Mouse (Mus musculus): ENCODE measurements around the gene Atg4c. TPM values are rescaled to one million over a fixed set of nuclear protein-coding genes. Genes with fewer than 3 reads are reported as not detected.

Atg4c gene
- total and polyA plus RNA-seq, 3 experiments, result 1.2 to 2.3 TPM; not detected in 1

DNA sequence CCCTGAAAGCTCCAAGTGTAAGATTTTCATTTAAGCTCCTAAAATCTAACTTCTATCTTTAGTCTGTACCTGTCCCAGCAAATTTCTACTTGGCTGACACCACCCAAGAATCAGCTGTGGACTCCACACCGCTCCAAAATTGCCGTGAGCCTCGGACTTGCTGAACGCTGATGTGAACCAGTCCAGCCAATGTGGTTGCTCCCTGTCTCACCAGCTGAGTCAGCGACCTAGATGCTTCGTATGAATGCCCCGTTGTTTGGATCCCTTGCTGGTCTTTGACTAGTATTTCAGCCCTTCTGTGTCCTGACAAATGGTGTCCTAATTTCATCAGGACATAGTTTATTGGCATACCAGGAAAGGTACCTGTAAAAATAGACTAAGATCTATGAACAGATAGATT lies 19.5 kb upstream of the Atg4c start:
- H3K4me1 ChIP-seq (ENCODE audit: control insufficient read depth in 1 of 2, insufficient read depth in 2 of 2, low read length in 2 of 2), result no peaks in the 10 kb centered on the region
- no peaks in the 10 kb centered on the region for H3K9me3 ChIP-seq (replicated peaks; ENCODE audit: insufficient read depth, low read length)
- DNase-seq (ENCODE audit: low read depth, low spot score), result no peak
- TF ChIP-seq ELF1 (IDR thresholded peaks at IDR 0.05; ENCODE audit: low read depth, low read length) (no peak), USF1 (IDR thresholded peaks at IDR 0.05; ENCODE audit: low read depth, low read length) (no peak), HCFC1 (IDR thresholded peaks at IDR 0.05; ENCODE audit: low read depth, low read length) (no peak), NELFE (IDR thresholded peaks at IDR 0.05; ENCODE audit: low read depth, low read length) (no peak), MYB (IDR thresholded peaks at IDR 0.05; ENCODE audit: low read depth, low read length) (no peak), UBTF (IDR thresholded peaks at IDR 0.05; ENCODE audit: borderline replicate concordance, insufficient read depth, low read depth, low read length) (no peak)
- no peaks in the 10 kb centered on the region for H3K36me3 ChIP-seq (ENCODE audit: control insufficient read depth in 1 of 2, insufficient read depth in 2 of 2, low read length in 2 of 2)
- no peak overlapping the region for H3K9ac ChIP-seq (ENCODE audit: control insufficient read depth, low read depth, low read length, poor library complexity, severe bottlenecking)
- peaks cover 1 to 4% of the 10 kb centered on the region in 2 experiments for H3K27me3 ChIP-seq (ENCODE audit: control insufficient read depth in 1 of 2, insufficient read depth in 2 of 2, low read length in 2 of 2)
- H3K79me2 ChIP-seq (ENCODE audit: control insufficient read depth, insufficient read depth, low read length, poor library complexity), result no peaks in the 10 kb centered on the region
- H3K4me3 ChIP-seq (ENCODE audit: control insufficient read depth in 1 of 2, insufficient read depth in 1 of 2, low read depth in 2 of 2, low read length in 2 of 2), result no peak overlapping the region
- H3K27ac ChIP-seq (ENCODE audit: control insufficient read depth, low read depth, low read length), result no peak overlapping the region

GRCm38 (mm10) chr4:99176841-99177240 lies 16.9 kb upstream of the Atg4c start:
- TF ChIP-seq NELFE (IDR thresholded peaks at IDR 0.05; ENCODE audit: low read depth, low read length) (no peak), ELF1 (IDR thresholded peaks at IDR 0.05; ENCODE audit: low read depth, low read length) (no peak), MAFK (IDR thresholded peaks at IDR 0.05; ENCODE audit: borderline replicate concordance, low read depth, low read length) (no peak), ETS1 (IDR thresholded peaks at IDR 0.05; ENCODE audit: low read depth, low read length) (no peak), CTCF (IDR thresholded peaks at IDR 0.05 in 2 of 3, conservative IDR thresholded peaks at IDR 0.05 in 1 of 3; ENCODE audit: control insufficient read depth in 1 of 3, insufficient read depth in 1 of 3, low read depth in 2 of 3, low read length in 3 of 3, poor library complexity in 1 of 3, severe bottlenecking in 1 of 3) (no peak), ZNF384 (IDR thresholded peaks at IDR 0.05; ENCODE audit: low read depth, low read length) (no peak)
- no peak overlapping the region for H3K4me3 ChIP-seq (ENCODE audit: control insufficient read depth in 1 of 2, insufficient read depth in 1 of 2, low read depth in 2 of 2, low read length in 2 of 2)
- H3K79me2 ChIP-seq (ENCODE audit: control insufficient read depth, insufficient read depth, low read length, poor library complexity), result no peaks in the 10 kb centered on the region
- no peak overlapping the region for H3K27ac ChIP-seq (ENCODE audit: control insufficient read depth, low read depth, low read length)
- H3K9me3 ChIP-seq (replicated peaks; ENCODE audit: insufficient read depth, low read length), result no peaks in the 10 kb centered on the region
- H3K36me3 ChIP-seq (ENCODE audit: control insufficient read depth in 1 of 2, insufficient read depth in 2 of 2, low read length in 2 of 2), result no peaks in the 10 kb centered on the region
- no peak for DNase-seq (ENCODE audit: low read depth, low spot score)
- no peak overlapping the region for H3K9ac ChIP-seq (ENCODE audit: control insufficient read depth, low read depth, low read length, poor library complexity, severe bottlenecking)
- peaks cover 0 to 2% of the 10 kb centered on the region in 2 experiments for H3K27me3 ChIP-seq (ENCODE audit: control insufficient read depth in 1 of 2, insufficient read depth in 2 of 2, low read length in 2 of 2)
- H3K4me1 ChIP-seq (ENCODE audit: control insufficient read depth in 1 of 2, insufficient read depth in 2 of 2, low read length in 2 of 2), result no peaks in the 10 kb centered on the region

DNA sequence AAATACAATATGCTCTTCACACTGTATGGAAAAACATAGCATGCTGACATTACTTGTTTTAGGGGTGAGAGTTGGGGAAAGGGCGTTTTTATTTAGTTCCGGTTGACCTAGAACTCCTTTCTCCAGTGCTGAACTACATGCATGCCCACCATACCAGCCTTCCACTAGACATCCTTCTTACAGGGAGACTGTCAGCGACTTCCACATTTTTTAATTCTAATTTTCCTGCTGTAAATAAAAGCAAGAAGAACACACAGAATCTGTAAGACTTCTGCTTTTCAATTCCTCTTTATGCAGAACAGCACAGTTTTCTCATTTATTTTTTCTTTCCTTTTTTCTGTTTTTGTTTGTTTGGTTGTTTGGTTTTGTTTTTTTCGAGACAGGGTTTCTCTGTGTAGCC lies 16.5 kb upstream of the Atg4c start:
- H3K9me3 ChIP-seq (replicated peaks; ENCODE audit: insufficient read depth, low read length), result no peaks in the 10 kb centered on the region
- H3K4me1 ChIP-seq (ENCODE audit: control insufficient read depth in 1 of 2, insufficient read depth in 2 of 2, low read length in 2 of 2), result no peaks in the 10 kb centered on the region
- H3K4me3 ChIP-seq (ENCODE audit: control insufficient read depth in 1 of 2, insufficient read depth in 1 of 2, low read depth in 2 of 2, low read length in 2 of 2), result no peak overlapping the region
- no peak for DNase-seq (ENCODE audit: low read depth, low spot score)
- H3K9ac ChIP-seq (ENCODE audit: control insufficient read depth, low read depth, low read length, poor library complexity, severe bottlenecking), result no peak overlapping the region
- H3K36me3 ChIP-seq (ENCODE audit: control insufficient read depth in 1 of 2, insufficient read depth in 2 of 2, low read length in 2 of 2), result no peaks in the 10 kb centered on the region
- H3K79me2 ChIP-seq (ENCODE audit: control insufficient read depth, insufficient read depth, low read length, poor library complexity), result no peaks in the 10 kb centered on the region
- no peak overlapping the region for H3K27ac ChIP-seq (ENCODE audit: control insufficient read depth, low read depth, low read length)
- no peak for TF ChIP-seq RAD21 (IDR thresholded peaks at IDR 0.05; ENCODE audit: low read depth, low read length)
- no peak for TF ChIP-seq POLR2A (IDR thresholded peaks at IDR 0.05; ENCODE audit: control insufficient read depth in 1 of 2, insufficient read depth in 1 of 2, low read depth in 1 of 2, low read length in 2 of 2, poor library complexity in 1 of 2)
- TF ChIP-seq POLR2AphosphoS5 (IDR thresholded peaks at IDR 0.05; ENCODE audit: borderline replicate concordance, low read depth, low read length), result no peak
- peaks cover 0 to 2% of the 10 kb centered on the region in 2 experiments for H3K27me3 ChIP-seq (ENCODE audit: control insufficient read depth in 1 of 2, insufficient read depth in 2 of 2, low read length in 2 of 2)
